In the genomic region with DNA sequence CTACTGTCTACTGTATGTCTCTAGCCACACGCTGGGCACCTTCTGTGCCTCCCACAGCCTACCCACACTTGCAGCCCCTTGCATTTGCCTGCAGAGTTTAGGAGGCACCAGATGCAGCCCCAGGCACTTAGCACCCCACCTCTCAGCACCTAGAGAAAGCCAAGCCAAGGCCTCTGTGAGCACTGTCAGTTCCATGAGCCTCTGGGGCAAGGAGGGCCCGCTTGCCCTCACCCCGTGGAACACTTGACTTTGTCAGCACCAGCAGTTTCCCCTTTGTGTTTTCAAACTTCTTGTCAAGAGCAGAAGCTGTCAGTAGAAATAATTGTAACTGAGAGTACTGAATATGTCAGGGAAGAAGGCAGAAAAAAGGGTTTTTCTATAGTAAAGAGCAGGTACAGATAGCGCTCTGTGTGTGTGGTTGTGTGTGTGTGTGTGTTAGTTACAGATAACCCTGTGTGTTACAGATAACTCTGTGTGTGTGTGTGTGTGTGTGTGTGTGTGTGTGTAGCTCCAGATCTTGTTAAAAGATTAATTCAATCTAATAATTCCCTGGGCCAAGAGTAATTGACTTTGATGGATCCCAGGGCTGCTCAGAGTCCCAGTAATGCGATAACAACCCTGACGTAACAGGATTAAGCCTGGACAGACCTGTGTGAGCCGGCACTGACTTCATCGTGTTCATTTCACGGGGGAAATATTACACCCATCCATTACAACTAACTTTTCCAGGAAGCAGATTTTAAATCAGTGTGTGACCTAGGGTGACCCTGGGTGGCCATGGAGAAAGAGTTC, we compare ENCODE assay signal across 11 mouse cellular contexts. TPM values are rescaled to one million over a fixed set of nuclear protein-coding genes. Genes with fewer than 3 reads are reported as not detected.
DNase-seq lines count a peak whose midpoint lies in the region; ATAC-seq lines count a peak whose summit lies in the region.
"Had no signal": no experiment of that assay in that cellular context is flagged by ENCODE, and none has a peak within 500 bp of the region (broad histone marks: within the 10 kb centered on the region; RNA-seq: fewer than 3 reads in every experiment).

No protein-coding gene starts in this region.

- peaks cover 3% of the 10 kb centered on the region for H3K4me1 ChIP-seq in hindbrain, embryonic 13.5 days (replicated peaks)
- H3K4me1 ChIP-seq in hindbrain, embryonic 16.5 days (ENCODE audit: control insufficient read depth, insufficient read depth, low read depth, low read length), result no peaks in the 10 kb centered on the region; the same call in 1 of the 2 replicates

- 75% methylated on average over 9 of the region's 9 CpGs for WGBS in hindbrain, embryonic 13.5 days
- 77% methylated on average over 9 of the region's 9 CpGs for WGBS in hindbrain, embryonic 16.5 days

- peaks cover 77% of the 10 kb centered on the region for H3K36me3 ChIP-seq in hindbrain, embryonic 13.5 days
- H3K36me3 ChIP-seq in hindbrain, embryonic 16.5 days (ENCODE audit: control insufficient read depth, insufficient read depth, low read length), result peaks cover 31% of the 10 kb centered on the region

- peak; percentile 41 to 70 for DNase-seq in adrenal gland, adult (ENCODE audit: inconsistent age in 2 of 2, low spot score in 1 of 2)
- DNase-seq in adrenal gland, adult 18-20 months (ENCODE audit: low spot score in 2 of 2), result no peak
- peak; percentile 32 to 36 for DNase-seq in kidney, adult 8-10 months
- DNase-seq in left cerebral cortex, postnatal 25 days (ENCODE audit: low spot score in 2 of 2), result no peak
- DNase-seq in cerebellum, postnatal 14 days, result no peak
- DNase-seq: adrenal gland, postnatal 36 days had no signal

- no peak overlapping the region for H3K4me2 ChIP-seq in hindbrain, embryonic 13.5 days
- H3K4me2 ChIP-seq in hindbrain, embryonic 16.5 days (ENCODE audit: low read length), result no peak overlapping the region
- H3K4me2 ChIP-seq: forebrain, embryonic 15.5 days; limb, embryonic 13.5 days had no signal

- 0 out of 2 replicates have a peak, but pooled peaks have one; percentile 54 for ATAC-seq in hindbrain, embryonic 13.5 days (ENCODE audit: low FRiP score)
- ATAC-seq in hindbrain, embryonic 16.5 days, result no peak
- ATAC-seq in megakaryocyte-erythroid progenitor cell, adult 5-6 weeks (replicated peaks; ENCODE audit: low FRiP score, low TSS enrichment, poor library complexity, severe bottlenecking), result peak; percentile 15; the same call in 1 of the 2 replicates
- ATAC-seq: forebrain, embryonic 15.5 days had no signal

- no peak overlapping the region; the same call in 1 of the 2 replicates for H3K9ac ChIP-seq in hindbrain, embryonic 13.5 days
- H3K9ac ChIP-seq in hindbrain, embryonic 16.5 days (ENCODE audit: low read depth, low read length), result no peak overlapping the region
- H3K9ac ChIP-seq: forebrain, embryonic 15.5 days; limb, embryonic 13.5 days had no signal

- intact Hi-C loops in left cerebral cortex, postnatal 25 days (cut with DNase I), result no loop called here

- no peaks in the 10 kb centered on the region for H3K9me3 ChIP-seq in hindbrain, embryonic 13.5 days
- H3K9me3 ChIP-seq in hindbrain, embryonic 16.5 days (ENCODE audit: control insufficient read depth, low read length), result no peaks in the 10 kb centered on the region
- H3K9me3 ChIP-seq: forebrain, embryonic 15.5 days; limb, embryonic 13.5 days had no signal

- no peaks in the 10 kb centered on the region for H3K27me3 ChIP-seq in hindbrain, embryonic 13.5 days
- no peaks in the 10 kb centered on the region for H3K27me3 ChIP-seq in hindbrain, embryonic 16.5 days (replicated peaks; ENCODE audit: control insufficient read depth, insufficient read depth, low read length)
- H3K27me3 ChIP-seq: forebrain, embryonic 15.5 days; limb, embryonic 13.5 days had no signal

- no peak overlapping the region for H3K4me3 ChIP-seq in hindbrain, embryonic 13.5 days
- no peak overlapping the region for H3K4me3 ChIP-seq in hindbrain, embryonic 16.5 days (ENCODE audit: low read length)
- H3K4me3 ChIP-seq: forebrain, embryonic 15.5 days; limb, embryonic 13.5 days had no signal

- H3K27ac ChIP-seq in hindbrain, embryonic 13.5 days, result peak overlapping the region; percentile 40; the same call in 1 of the 2 replicates
- H3K27ac ChIP-seq in hindbrain, embryonic 16.5 days (ENCODE audit: low read depth, low read length), result no peak overlapping the region; the same call in 1 of the 2 replicates
- H3K27ac ChIP-seq: forebrain, embryonic 15.5 days; limb, embryonic 13.5 days had no signal

RNA-seq across cellular contexts. Expression of a gene that starts 25.9 kb away (rescaled TPM):
- 10 to 100 TPM; 10.2 to 11.7 TPM for total RNA-seq in adrenal gland, adult 18-20 months (2021)
- 28.6 and 29.3 TPM in 2 replicates for polyA plus RNA-seq in hindbrain, embryonic 13.5 days (2015; fragmentation: Nextera tagmentation; extraction: Ambion mirVana)
- 21.8 and 23.0 TPM in 2 replicates for polyA plus RNA-seq in hindbrain, embryonic 16.5 days (2015; fragmentation: Nextera tagmentation; extraction: Ambion mirVana)
- 11.0 and 15.7 TPM in 2 replicates for total RNA-seq in megakaryocyte-erythroid progenitor cell, adult 5-6 weeks (2014; fragmentation: Nextera tagmentation)
- total RNA-seq in megakaryocyte-erythroid progenitor cell, adult 5-6 weeks (2017), result 9.2 and 18.7 TPM in 2 replicates
- 10 to 100 TPM; 22.1 to 24.0 TPM for total RNA-seq in left cerebral cortex, postnatal 25 days (2021)

Comparison
In these comparisons a context has a peak if more than half of its experiments do, and no peak if none do; other contexts are left out.
1. DNase-seq: peak in adrenal gland, adult (2 of 2) and kidney, adult 8-10 months (2 of 2); none in adrenal gland, adult 18-20 months (0 of 2), left cerebral cortex, postnatal 25 days (0 of 2) and cerebellum, postnatal 14 days (0 of 2).